Mouse (Mus musculus) CD8-positive naive resting alpha-beta T cell, adult 2 months (primary cell): ENCODE results near the gene Rbms1.
A peak's percentile ranks its signal among the peaks of the same experiment; 100 is the strongest.

ENCODE experiments used
- DNase-seq, 2 experiments: peaks; one replicate each; pipeline ENCODE4 v3.0.0; 2022; ENCODE audit warnings: low read depth in 2 of 2, low spot score in 2 of 2

Gene Rbms1

GRCm38 (mm10) chr2:60920076-60920475 lies 42.9 kb downstream of the Rbms1 start:
- no peak for DNase-seq

- DNase-seq, result no peak
Observed at GRCm38 (mm10) chr2:60918401-60918800, 44.6 kb downstream of the Rbms1 start.

GRCm38 (mm10) chr2:60914524-60915280 lies 48.3 kb downstream of the Rbms1 start:
- DNase-seq, result no peak

GRCm38 (mm10) chr2:60913281-60913680 lies 49.7 kb downstream of the Rbms1 start:
- DNase-seq, result no peak

GRCm38 (mm10) chr2:60911716-60912115 lies 51.3 kb downstream of the Rbms1 start:
- no peak for DNase-seq

- DNase-seq, result no peak
Observed at GRCm38 (mm10) chr2:60910820-60911219, 52.2 kb downstream of the Rbms1 start.

GRCm38 (mm10) chr2:60908551-60908950 lies 54.4 kb downstream of the Rbms1 start:
- DNase-seq, result no peak

GRCm38 (mm10) chr2:60908116-60908515 lies 54.9 kb downstream of the Rbms1 start:
- DNase-seq, result no peak

GRCm38 (mm10) chr2:60905283-60905682 lies 57.7 kb downstream of the Rbms1 start:
- no peak for DNase-seq

- DNase-seq, result peak; percentile 37 to 48
Observed at GRCm38 (mm10) chr2:60904141-60904540, 58.9 kb downstream of the Rbms1 start.

- DNase-seq, result no peak
Observed at GRCm38 (mm10) chr2:60903535-60903934, 59.5 kb downstream of the Rbms1 start.

- DNase-seq, result no peak
Observed at GRCm38 (mm10) chr2:60902446-60903137, 60.4 kb downstream of the Rbms1 start.

GRCm38 (mm10) chr2:60901511-60901951 lies 61.5 kb downstream of the Rbms1 start:
- no peak for DNase-seq

GRCm38 (mm10) chr2:60901013-60901412 lies 62.0 kb downstream of the Rbms1 start:
- DNase-seq, result no peak

GRCm38 (mm10) chr2:60893042-60893441 lies 70.0 kb downstream of the Rbms1 start:
- no peak for DNase-seq

- no peak for DNase-seq
Observed at GRCm38 (mm10) chr2:60883931-60884330, 79.1 kb downstream of the Rbms1 start.

- no peak for DNase-seq
Observed at GRCm38 (mm10) chr2:60883043-60883365, 80.0 kb downstream of the Rbms1 start.

- no peak for DNase-seq
Observed at GRCm38 (mm10) chr2:60882202-60883042, 80.6 kb downstream of the Rbms1 start.

GRCm38 (mm10) chr2:60881571-60882041 lies 81.4 kb downstream of the Rbms1 start:
- no peak for DNase-seq

GRCm38 (mm10) chr2:60880789-60881570 lies 82.0 kb downstream of the Rbms1 start:
- DNase-seq, result peak; percentile 64 to 67
